Mouse (Mus musculus): ENCODE measurements at regions not wholly inside any gene's neighbourhood (a gene's known extent, or its start where the extent isn't known, plus 50 kb on each side); places are given as distances from the start of the nearest gene placed in this dataset.

DNA sequence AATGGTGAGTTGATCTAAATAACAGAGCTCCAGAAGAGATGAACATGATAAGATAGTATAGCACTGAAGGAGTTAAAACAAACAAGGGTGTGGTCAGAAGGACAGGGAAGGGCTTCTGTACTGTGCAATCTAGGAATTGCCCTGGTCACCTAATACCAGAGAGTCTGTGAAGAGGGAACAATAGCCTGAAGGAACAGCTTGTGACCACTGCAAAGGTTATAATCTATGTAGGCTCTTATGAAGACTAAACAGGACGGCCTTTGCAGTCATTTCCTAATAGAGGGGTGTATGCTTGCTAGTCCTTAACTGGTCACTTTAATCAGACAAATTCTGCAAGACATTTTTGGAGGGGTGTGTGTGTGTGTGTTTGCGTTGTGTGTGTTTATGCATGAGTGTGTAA is 97.5 kb downstream of the Tmem170b start:
- TF ChIP-seq CTCF (IDR thresholded peaks at IDR 0.05) = no peak
- TF ChIP-seq EP300 (IDR thresholded peaks at IDR 0.05; ENCODE audit: insufficient read depth, low read depth, low read length) = no peak
- no peak for TF ChIP-seq POLR2A (IDR thresholded peaks at IDR 0.05; ENCODE audit: insufficient read depth, low read depth, low read length)

Data from heart, adult 2 months (tissue).